Mouse (Mus musculus) layer of hippocampus, postnatal 25 days (tissue): ENCODE data around the gene Lypd6b. TPM values are rescaled to one million over a fixed set of nuclear protein-coding genes. Genes with fewer than 3 reads are reported as not detected.

Experiments
- total RNA-seq, 2 experiments: library from RNA; stranded (reverse); gene quantifications; 2 replicates each; pipeline ENCODE4 v1.2.3; 2021

The Lypd6b gene
- total RNA-seq, 2 experiments from 2014 or later: 4.2 to 4.3 TPM

Other genes with a start within 250 kb of the Lypd6b start
- gene Kif5c, start 168.4 kb upstream of the Lypd6b start, total RNA-seq: 100 to 1,000 TPM; 561 to 562 TPM